Mouse (Mus musculus) heart, adult 8-10 months (tissue): ENCODE measurements around the gene Cpeb1. TPM values are rescaled to one million over a fixed set of nuclear protein-coding genes. Genes with fewer than 3 reads are reported as not detected.

Source experiments
- DNase-seq: peaks from one replicate; pipeline ENCODE4 v3.0.0; 2022; ENCODE audit warnings: low spot score
- total RNA-seq, 4 experiments: library from RNA; stranded (reverse); gene quantifications; 2 replicates each; pipeline ENCODE4 v1.2.4; 2022

Cpeb1 gene
- total RNA-seq, 4 experiments from 2014 or later = 16.6 to 21.5 (median 20.8) TPM

DNA sequence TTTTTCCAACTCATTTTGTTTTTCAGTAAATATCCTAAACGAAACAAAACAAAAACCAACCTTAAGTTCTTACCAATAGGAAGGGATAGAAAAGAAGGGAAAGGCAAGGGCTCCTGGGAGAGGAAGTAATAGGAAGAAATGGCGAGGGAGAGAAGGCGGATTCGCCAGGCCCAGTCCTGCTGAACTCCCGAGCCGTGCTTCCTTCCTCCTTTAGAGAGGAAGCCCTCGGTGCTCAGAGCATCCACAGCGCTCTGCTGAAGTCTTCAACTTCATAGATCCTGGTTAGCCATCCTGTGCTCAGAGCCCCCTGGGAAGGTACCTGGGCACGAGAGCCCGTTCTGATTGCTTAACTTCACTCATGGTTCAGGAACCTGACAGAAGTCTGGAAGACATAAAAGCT, 127.6 kb downstream of the Cpeb1 start:
- no peak for DNase-seq

- DNase-seq = no peak
Measured at GRCm38 (mm10) chr7:81326859-81327258, 128.4 kb downstream of the Cpeb1 start.

DNA sequence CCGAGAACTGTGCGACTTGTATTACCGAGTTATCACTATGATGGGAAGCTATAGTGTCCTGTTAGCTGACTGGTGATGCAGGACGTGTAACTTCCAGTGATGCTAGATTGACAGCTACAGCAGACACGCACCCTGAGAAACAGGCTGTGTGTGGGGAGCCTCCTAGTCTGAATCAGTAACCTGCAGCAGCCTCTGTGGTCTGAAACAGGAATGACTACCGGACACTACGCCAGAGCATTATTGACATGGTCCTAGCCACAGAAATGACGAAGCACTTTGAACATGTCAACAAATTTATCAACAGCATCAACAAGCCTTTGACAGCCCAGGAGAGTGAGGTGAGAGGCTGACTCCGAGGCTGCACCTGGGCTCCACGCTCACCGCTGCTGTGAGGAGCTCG, 129.2 kb downstream of the Cpeb1 start:
- DNase-seq = no peak

- DNase-seq = no peak
Measured at GRCm38 (mm10) chr7:81321776-81322175, 133.5 kb downstream of the Cpeb1 start.

- no peak for DNase-seq
Measured at GRCm38 (mm10) chr7:81319749-81320148, 135.5 kb downstream of the Cpeb1 start.

GRCm38 (mm10) chr7:81315583-81315982, 139.7 kb downstream of the Cpeb1 start:
- DNase-seq = no peak

- DNase-seq = no peak
Measured at GRCm38 (mm10) chr7:81311581-81311980, 143.7 kb downstream of the Cpeb1 start.

- no peak for DNase-seq
Measured at GRCm38 (mm10) chr7:81311130-81311529, 144.1 kb downstream of the Cpeb1 start.

DNA sequence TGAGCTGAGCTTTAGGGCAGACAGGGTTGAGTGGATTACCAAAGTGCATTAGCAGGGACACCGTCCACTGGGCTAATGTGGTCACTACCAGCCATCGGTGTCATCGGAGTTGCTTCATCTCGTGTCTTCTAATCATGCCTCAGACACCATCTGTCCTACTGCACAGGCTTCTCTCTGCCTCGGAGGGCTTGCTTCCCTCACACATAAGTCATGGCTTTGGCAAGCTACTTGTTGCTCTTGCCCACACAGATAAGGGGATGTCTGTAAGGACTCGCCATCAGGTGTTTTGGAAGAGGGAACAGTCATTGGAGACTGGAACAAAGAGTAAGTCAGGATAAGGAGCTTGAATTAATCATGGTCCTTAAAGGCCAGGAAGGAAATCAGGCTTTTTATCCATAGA, 146.0 kb downstream of the Cpeb1 start:
- no peak for DNase-seq

- DNase-seq = no peak
Measured at GRCm38 (mm10) chr7:81307735-81308134, 147.5 kb downstream of the Cpeb1 start.

DNA sequence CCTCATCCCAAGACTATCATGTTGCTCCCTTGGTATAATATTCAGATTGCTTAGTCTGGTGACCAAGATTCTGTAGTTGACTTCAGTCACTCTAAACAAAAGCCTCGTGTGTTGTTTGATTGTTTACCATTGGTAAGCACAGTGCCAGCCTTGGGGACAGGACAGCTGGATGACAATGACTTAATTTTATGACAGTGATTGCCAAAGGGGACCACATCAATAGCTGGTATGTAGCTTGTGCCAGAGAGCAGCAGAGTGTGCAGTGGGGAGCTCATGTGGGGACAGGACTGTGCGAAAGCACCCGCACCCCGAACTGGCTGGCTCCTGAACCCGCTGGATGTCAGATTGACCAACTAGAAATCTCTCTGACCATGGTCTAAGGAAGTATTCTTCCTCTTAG, 150.6 kb downstream of the Cpeb1 start:
- no peak for DNase-seq

GRCm38 (mm10) chr7:81304100-81304499, 151.2 kb downstream of the Cpeb1 start:
- no peak for DNase-seq

DNA sequence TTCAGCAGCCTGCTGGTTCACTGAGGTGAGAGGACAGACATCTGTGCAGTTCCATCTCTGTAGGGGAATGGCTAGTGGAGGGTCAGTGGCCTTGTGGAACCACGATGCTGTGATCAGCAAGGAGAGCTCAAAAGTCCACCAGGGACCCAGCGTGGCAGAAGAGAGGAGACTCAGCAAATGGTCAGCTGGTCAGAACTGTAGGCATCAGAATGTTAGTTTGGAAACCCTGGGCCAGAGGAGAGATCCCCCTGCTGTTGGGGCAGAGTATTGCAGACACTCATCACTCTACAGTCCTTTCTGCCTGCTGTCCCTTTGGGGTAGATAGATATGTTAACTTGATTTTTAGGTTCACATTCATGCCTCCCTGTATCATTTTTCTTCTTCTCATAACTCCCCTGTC, 151.6 kb downstream of the Cpeb1 start:
- peak; percentile 26 for DNase-seq

DNA sequence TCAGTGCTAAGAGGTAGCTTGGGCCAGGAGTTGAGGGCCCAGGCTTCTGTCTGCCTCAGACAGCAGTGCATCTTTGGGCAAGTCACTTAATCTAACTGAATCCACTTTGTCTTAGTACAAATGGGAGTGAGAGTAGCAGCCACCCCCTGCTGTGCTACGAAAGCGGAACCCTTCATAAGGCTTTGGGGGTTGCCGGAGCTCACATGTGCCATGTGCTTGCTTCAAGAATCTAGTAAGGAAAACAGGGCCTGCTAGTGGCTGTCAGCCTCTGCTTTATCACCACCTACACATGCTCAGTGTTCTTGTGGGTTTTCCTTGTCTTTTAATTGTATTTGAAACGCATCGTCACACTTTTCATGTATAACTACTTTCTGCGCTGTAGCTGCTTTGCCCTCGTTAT, 153.9 kb downstream of the Cpeb1 start:
- DNase-seq = no peak

DNA sequence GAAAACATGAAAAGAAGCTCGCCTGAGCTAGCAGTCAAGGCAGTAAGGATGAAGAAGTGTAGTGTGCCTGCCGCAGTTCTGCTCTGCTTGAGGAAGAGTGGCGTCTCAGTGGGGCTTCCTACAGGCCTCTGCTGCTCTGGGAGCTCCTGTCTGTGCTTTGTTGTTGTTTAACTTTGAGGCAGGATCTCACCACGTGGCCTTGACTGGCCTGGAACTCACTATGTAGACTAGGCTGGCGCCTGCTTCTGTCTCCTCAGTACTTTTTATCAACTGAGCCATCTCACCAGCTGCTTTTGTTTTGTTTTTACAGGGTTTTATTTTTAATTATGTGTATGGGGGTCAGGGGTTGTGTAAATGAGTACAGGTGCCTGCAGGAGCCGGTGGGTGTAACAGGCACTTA, 157.1 kb downstream of the Cpeb1 start:
- DNase-seq = no peak

Other genes starting within 250 kb of the Cpeb1 start
- gene Pde8a, start 241.9 kb downstream of the Cpeb1 start, total RNA-seq = 10 to 100 TPM; 13.4 to 16.0 (median 14.0) TPM
- 1,000 to 10,000 TPM in 2 of 4 experiments, 100 to 1,000 TPM in 2; 953 to 1,046 (median 1,014) TPM for gene Rps17, start 110.2 kb downstream of the Cpeb1 start, total RNA-seq
- not detected for gene Ap3b2, start 38.5 kb upstream of the Cpeb1 start, total RNA-seq
- gene BC048679, start 42.8 kb upstream of the Cpeb1 start, total RNA-seq = under 1 TPM in 1 of 4 experiments, not detected in 3; 0.80 TPM
- gene Fsd2, start 111.5 kb upstream of the Cpeb1 start, total RNA-seq = 100 to 1,000 TPM; 349 to 382 (median 364) TPM
- gene Whamm, start 115.8 kb upstream of the Cpeb1 start, total RNA-seq = 10 to 100 TPM in 1 of 4 experiments, 1 to 10 TPM in 3; 7.8 to 10.2 (median 8.4) TPM